In the genomic region with DNA sequence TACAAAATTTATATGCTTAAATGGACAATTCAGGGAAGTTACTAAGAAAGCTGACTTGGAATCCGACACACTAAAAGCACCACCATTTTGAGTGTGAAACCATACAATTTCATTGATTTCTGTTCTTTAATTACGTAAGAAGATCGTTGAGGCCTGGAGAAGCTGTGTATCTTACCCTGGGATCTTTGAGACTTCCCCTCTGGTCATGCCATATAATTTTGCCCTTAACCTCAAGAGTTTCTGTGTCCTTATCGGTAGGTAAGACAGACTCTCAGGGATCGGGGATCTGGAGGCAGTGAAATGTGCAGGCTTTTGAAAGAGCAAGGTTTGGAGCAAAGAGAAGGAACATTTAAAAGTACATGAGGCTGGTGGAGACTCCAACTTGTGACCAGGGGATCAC, we compare ENCODE assay signal across 1 mouse cellular context.
A peak's percentile ranks its signal among the peaks of the same experiment; 100 is the strongest.
TF ChIP-seq lines count a peak whose summit lies in the region.

No protein-coding gene starts in this region.

TF ChIP-seq in MEL, 35 proteins besides CTCF, POLR2A, EP300 and RAD21 (continued from another document):
- TF ChIP-seq MEF2A (IDR thresholded peaks at IDR 0.05; ENCODE audit: extremely low read depth, insufficient replicate concordance, low read depth, low read length, poor library complexity, severe bottlenecking) = peak; percentile 18; the same call in 1 of the 2 replicates
- TF ChIP-seq NELFE (IDR thresholded peaks at IDR 0.05; ENCODE audit: low read depth, low read length) = no peak
- peak; percentile 26; the same call in 1 of the 2 replicates for TF ChIP-seq RCOR1 (IDR thresholded peaks at IDR 0.05; ENCODE audit: low read depth, low read length)
- TF ChIP-seq NRF1 (IDR thresholded peaks at IDR 0.05; ENCODE audit: insufficient read depth, low read depth, low read length, poor library complexity, severe bottlenecking) = no peak
- no peak for TF ChIP-seq TAL1 (IDR thresholded peaks at IDR 0.05; ENCODE audit: low read length)
- TF ChIP-seq BHLHE40 (IDR thresholded peaks at IDR 0.05; ENCODE audit: borderline replicate concordance, low read depth, low read length) = no peak
- TF ChIP-seq GATA1 (IDR thresholded peaks at IDR 0.05; ENCODE audit: low read depth, low read length) = peak; percentile 90
- no peak for TF ChIP-seq ZC3H11A (IDR thresholded peaks at IDR 0.05; ENCODE audit: low read depth, low read length)
